Mouse (Mus musculus): ENCODE results near the gene Cyct. TPM values are rescaled to one million over a fixed set of nuclear protein-coding genes. Genes with fewer than 3 reads are reported as not detected.

Cyct gene
- polyA plus RNA-seq, 1 experiment from 2014 or later, result not detected

DNA sequence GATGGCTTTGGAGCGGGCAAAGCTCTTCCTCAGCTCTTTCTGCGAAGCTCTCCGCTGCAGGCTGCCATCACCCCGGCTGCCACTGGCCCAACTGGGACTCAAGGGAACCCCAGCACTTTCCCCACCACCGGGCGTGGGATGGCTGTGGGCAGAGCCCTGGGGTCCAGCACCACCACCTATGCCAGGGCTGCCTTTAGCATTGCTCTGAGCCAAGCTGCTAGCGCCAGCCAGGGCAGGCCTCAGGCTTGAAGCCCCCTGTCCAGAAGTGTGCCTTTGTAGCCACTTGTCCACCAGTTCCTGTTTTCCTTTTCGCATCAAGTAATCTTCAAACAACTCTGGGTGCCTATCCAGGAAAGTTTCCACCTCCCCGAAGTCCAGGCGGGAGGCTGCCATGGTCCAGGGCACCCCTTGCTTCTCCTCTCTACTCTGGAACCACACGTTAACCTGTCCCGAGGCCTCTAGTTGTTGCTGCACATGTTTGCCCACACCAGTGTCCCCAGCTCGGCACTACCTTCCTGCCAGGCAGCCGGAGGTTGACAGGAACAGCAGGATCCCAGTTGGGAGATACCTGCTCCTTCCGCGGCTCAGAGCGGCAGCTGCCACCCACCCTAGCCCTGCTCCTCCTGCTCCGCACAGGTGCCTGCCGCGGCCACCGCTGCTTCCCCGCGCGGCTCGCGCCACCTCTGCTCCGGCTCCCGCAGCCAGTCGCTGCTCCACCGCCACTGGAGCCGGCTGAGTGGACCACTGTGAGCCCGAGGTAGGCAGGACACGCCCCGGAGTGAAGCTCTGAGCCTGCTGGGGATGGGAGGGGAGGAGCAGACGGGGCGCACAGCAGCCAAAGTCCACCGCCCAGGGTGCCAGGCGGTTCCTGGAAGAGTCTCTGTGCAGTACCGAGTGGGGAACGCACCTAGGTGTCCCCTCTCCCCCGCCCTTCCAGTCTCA, 21.8 kb downstream of the Cyct start, which contains the start of gene Pde11a:
Gene Pde11a (minus strand): TSS at position 560 of the 942 bp plus-strand sequence.
- no peak for DNase-seq (ENCODE audit: low spot score)

DNA sequence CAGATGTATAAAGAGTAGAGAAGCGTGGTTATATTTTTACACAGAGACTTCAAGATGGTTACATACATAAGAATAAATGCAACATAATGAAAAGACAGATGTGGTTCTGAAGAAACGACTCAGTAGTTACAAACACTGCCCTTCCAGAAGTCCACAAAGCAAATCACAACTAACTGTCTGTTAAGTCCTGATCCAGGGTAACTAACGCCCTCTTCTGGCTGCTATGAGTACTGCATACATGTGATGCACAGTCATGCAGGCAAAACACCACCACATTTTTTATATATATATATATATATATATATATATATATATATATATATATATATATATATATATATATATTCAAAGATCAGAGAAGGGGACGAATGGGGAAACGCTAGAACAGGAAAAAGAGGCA, 25.7 kb downstream of the Cyct start:
- DNase-seq (ENCODE audit: low spot score), result no peak

DNA sequence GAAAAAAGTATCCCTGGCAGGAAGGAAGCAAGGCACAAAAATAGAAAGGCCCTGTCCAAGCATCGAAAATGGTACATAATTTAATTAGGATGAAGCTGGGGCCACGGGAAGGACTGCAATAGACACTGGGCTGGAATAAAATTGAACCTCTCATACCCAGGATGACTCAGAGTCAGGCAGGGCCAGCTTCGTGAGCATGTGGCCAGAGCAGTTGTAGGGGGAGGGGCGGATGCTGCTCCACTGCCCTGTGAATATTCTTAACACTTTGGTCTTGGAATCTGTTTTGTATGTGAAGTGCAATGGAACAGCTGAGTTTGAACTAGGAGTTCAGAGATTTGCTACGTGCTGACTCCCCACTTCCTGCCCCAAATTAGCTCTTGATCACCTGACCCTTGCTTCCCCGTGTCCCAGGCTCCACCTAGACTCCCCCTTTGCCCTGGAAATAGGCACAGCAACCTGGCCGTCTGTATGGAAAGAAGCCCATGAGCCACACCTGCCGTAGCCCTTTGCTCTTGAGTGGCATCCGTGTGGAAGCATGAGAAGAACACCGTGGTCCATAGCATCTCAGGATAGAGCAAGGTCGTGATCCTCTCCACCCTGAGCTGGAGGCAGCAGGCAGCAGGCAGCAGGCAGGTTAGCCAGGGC, 28.0 kb downstream of the Cyct start:
- no peak for DNase-seq (ENCODE audit: low spot score)

DNA sequence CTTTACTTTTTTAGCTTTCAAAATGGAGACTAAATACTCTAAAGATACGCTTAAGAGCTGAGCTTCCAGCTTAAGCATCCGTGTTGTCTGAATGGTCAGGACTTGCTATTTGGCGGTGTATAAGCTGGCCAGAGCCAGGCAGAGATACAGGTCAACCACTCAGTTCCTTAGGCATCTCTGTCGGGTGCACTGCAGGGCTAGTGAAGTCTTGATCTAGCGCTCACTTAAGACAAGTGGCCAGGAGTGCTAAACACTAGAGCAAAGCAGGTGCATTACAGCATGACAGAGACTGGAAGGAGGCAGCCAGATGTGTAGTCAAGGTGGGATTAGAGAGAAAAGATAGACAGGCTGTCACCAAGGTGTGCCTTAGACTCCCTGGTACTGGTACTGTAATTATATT, 30.2 kb downstream of the Cyct start:
- no peak for DNase-seq (ENCODE audit: low spot score)

DNA sequence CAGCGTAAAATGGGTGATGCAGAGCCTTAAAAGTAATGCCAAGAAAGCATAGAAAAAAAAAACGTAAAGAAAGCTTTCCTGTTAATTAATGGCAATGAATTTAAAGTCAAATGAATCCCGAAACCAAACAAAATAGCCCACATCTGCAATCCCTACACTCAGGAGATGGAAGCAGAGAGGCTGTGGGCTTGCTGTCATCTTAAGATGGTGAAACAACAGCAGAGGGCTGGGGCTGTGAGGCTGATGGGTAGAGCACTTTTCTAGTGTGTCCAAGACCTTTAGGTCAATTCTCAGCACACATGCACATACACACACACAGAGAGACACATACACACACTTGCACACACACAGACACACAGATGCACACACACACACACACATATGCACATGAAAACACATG, 34.1 kb downstream of the Cyct start:
- no peak for DNase-seq (ENCODE audit: low spot score)

DNA sequence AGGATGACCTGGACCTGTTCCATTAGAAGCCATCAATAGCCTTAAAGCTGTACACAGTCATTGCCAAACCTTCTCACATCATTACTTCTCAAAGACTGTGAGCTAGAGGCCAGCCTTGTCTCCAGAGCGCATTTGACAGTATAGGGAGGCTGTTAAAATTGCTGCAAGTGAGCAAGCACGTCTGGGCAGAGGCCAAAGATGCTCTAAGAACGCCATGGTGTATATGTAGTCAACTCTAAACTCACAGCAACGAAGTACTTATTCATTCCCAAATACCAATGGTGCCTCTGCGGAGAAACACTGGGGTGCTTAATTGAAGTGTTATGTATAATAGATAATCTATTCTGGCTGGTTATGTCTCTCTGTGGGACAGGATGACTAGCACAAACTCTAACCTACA, 35.8 kb downstream of the Cyct start:
- DNase-seq (ENCODE audit: low spot score), result no peak

DNA sequence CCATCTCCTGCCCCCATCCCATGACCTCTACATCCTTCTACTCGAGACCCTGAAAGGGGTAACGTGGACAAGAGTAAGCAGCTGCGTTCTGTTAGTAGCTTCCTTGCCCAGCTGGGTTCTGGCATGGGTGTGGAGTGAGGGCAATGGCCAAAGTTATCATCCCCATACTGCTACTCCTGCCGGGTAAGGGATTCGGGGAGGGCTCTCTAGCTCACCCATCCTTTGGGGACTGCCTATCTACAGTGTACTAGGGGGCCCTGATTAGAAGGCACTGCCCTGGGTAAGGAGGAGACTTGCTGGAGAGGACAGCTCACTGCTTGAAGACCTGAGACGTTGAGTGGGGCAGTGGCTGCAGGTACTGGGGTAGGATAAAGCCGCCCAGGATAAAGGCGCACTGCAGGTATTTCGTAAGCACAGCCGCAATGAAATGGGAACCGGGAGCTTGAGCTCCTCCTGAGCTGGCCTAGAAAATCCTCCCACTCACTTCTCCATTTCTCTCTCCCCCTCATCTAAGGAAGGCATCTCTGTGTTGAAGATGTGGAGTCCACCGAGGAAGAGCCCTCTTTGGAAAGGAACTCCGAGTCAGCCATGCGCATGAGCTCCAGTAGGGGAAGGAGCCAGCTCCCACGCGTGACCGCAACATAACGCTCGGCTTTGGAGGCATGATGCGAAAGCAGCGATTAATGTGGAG, 36.9 kb downstream of the Cyct start:
- DNase-seq (ENCODE audit: low spot score), result no peak

DNA sequence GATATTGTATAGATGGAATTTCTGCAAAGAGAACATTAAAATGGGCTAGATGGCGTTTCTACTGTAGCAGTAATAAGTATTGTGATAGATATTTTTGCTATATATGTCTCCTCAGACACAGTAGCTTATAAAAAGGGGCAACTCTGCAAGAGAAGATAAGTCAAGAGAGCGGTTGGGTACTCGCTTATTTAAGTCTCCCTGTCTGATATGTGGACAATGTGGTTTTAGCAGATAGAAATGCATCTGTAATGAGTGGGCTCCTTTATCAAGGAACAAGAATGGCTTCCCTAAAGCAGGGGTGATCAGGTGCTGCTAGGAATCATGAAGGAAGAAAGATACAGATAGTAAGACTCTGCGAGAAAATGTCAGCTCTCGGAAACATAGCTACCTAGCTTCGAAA, 39.9 kb downstream of the Cyct start:
- no peak for DNase-seq (ENCODE audit: low spot score)

DNA sequence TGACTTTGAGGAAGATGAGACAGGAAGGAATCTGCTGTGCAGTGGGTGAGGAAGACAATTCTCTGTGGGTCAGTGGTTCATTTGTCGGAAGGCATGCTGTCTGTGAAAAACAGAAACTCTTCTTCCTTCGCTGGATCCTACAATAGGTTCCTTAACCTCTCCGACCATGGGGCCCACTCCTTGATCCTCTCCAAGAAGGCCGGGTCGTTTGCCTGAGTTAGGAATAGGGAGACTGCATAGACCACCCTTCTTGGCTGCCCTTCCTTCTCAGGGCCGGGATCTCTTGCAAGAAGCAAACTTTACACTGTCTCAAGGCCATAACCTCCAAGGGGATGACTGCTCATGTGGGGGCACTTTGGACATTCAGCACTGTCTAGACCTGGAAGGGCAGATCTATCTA, 41.0 kb downstream of the Cyct start:
- DNase-seq (ENCODE audit: low spot score), result no peak

Small RNAs within 50 kb of the gene (microRNA-seq; reads per million reads assigned to microRNA genes)
- gene Gm44337 (ENCODE audit: borderline number of aligned reads), result not detected

Other genes starting within 250 kb of the Cyct start
- gene Pde11a, start 21.7 kb downstream of the Cyct start, polyA plus RNA-seq (2015; fragmentation: Nextera tagmentation; extraction: Ambion mirVana), result 1.5 and 2.8 TPM in 2 replicates
- 25.1 and 25.4 TPM in 2 replicates for gene Rbm45, start 9.5 kb upstream of the Cyct start, polyA plus RNA-seq (2015; fragmentation: Nextera tagmentation; extraction: Ambion mirVana)
- 10.1 and 10.8 TPM in 2 replicates for gene Osbpl6, start 46.1 kb upstream of the Cyct start, polyA plus RNA-seq (2015; fragmentation: Nextera tagmentation; extraction: Ambion mirVana)

All from thymus, postnatal 0 days (tissue).